Mouse (Mus musculus): ENCODE results near the gene Ggta1.

The Ggta1 gene

GRCm38 (mm10) chr2:35462791-35463281 is at the start of gene Ggta1:
Gene Ggta1, minus strand, starts transcription at chr2:35463231.
- DNase-seq (ENCODE audit: low spot score in 2 of 2): no peak

- no peak for DNase-seq (ENCODE audit: low spot score in 2 of 2)
These were observed 49.2 kb upstream of the Ggta1 start for GRCm38 (mm10) chr2:35512226-35512625.

- no peak for DNase-seq (ENCODE audit: low spot score in 2 of 2)
These were observed 47.9 kb upstream of the Ggta1 start for GRCm38 (mm10) chr2:35510920-35511319.

- DNase-seq (ENCODE audit: low spot score in 2 of 2): no peak
These were observed 46.9 kb upstream of the Ggta1 start for GRCm38 (mm10) chr2:35509888-35510287.

DNA sequence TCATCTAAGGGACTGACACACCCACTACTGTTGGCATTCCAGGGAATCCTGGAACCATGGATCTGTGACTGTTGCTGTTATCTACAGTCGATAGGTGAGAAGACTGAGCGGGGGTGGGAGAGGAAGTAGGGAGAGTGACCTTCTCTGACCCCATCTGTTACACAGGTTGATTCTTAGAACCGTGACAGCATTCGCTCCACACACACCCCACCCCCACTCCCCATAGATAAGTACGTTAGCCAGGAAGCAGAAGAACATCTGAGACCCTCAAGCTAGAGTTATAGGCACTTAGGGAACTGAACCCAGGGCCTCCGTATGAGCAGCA is 46.3 kb upstream of the Ggta1 start:
- no peak for DNase-seq (ENCODE audit: low spot score in 2 of 2)

DNA sequence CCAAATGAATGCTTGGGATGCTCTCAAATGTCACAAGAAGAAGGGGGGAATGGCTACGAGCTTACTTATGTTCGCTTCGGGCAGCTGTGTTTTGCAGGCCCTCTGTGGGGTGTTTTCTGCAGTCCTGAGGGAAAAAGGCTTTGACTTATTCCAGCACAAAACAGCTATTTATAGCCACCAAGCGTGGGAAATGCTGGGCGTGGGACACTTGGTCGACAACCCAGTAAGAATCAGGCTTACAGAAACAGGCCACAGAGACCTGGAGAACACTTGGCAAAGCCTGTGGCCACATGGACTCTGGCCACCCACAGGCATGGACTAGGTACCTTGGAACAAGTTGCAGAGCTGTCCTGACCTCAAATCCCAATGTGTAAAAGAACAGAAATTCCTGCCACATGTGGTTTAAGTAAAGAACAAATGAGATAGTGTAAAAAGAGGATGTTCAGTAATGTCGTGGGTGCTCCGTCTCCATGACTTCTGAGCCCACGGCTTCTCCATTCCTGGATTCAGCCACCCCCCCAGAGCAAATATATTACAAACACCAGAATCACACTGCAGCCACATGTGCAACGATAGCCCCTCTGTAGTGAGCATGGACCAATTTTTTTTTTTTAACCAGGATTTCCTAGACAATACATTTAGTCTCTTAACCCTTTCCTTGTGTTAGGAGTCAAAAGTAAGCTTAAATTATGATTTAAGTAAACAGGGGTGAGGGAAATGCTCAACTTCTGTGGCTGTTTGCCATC is 45.7 kb upstream of the Ggta1 start:
- peak; percentile 47 to 70 for DNase-seq (ENCODE audit: low spot score in 2 of 2)

GRCm38 (mm10) chr2:35507191-35507511 is 44.1 kb upstream of the Ggta1 start:
- DNase-seq (ENCODE audit: low spot score in 2 of 2): peak; percentile 37 to 65

GRCm38 (mm10) chr2:35506311-35507190 is 43.5 kb upstream of the Ggta1 start:
- no peak for DNase-seq (ENCODE audit: low spot score in 2 of 2)

DNA sequence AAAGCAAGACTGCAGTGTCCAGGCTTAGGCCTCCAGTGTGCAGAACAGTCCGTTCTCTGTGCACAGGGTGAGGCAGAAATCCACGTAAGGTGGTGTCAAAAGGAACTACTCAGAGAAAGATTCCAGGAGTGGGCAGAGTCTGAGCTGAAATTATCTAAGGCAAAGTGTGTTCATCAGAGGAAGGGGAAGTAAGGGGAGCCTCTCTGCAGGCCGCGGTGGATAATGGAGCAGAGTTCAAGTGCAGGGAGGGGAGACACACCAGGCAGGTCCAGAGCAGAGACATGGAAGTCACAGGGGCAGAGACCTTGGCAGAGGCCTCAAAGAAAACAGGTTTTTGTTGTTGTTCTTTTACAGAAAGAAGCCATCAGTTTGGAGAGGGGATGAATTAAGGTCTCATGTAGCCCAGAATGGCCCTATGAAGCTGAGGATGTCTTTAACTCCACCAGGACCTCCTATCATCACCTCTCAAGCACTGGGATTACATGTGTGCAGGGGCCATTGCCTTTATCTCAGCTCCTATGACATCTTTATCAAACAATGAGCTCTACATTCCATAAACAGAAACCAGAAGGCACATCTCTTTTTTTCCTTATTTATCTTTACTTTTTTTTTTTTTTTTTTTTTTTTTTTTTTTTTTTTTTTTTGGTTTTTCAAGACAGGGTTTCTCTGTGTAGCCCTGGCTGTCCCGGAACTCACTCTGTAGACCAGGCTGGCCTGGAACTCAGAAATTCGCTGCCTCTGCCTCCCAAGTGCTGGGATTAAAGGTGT is 42.7 kb upstream of the Ggta1 start:
- DNase-seq (ENCODE audit: low spot score in 2 of 2): no peak

DNA sequence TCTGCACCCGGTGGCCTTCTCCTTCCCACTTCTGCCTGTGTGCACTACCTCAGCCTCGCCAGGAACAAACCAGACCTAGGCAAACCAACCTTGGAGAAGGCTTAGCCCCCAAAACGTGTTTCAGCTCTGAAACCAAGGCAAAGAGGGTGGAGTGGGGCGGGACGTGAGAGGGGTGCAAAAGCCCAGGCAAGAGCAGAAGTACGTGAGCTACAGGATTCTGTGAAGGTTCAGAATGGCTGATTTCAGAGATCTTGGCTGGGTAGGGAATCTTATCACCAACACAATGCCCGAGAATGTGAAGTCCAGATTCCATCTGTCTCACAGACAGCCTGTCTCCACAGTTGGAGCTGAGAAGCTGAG is 41.4 kb upstream of the Ggta1 start:
- no peak for DNase-seq (ENCODE audit: low spot score in 2 of 2)

- DNase-seq (ENCODE audit: low spot score in 2 of 2): no peak
These were observed 40.8 kb upstream of the Ggta1 start for GRCm38 (mm10) chr2:35503723-35504416.

DNA sequence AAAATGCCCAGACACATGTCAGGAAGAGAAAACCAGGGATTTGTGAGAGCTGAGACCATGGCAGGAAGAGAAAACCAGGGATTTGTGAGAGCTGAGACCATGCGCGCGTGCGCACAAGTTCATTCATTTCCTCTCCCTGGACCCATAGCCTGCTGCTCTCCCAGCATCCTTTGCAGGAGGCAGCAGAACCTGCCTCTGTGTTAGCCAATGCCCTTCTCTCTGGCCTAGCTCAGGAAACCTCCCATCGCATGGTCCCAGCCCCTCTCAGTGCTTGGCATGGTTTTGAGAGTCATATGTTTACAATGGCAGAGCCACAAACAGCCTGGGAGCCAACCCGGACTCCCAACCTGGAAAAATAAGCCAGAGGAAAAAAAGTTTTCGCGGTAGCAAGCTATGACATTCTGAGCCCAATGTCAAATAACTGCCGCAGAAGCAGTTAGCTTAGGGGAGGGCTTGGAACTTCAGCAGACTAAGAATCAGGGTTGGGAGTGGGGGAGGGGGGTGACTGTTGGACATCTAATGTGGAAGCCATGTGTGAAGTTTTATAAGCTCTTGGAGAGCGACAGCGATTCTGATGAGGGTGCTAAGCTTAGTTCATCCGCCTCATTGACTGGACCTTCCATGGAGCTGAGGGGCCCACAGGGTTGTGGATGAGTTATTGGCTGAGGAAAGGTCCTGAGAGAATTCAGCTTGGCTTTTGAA is 40.1 kb upstream of the Ggta1 start:
- no peak for DNase-seq (ENCODE audit: low spot score in 2 of 2)

DNA sequence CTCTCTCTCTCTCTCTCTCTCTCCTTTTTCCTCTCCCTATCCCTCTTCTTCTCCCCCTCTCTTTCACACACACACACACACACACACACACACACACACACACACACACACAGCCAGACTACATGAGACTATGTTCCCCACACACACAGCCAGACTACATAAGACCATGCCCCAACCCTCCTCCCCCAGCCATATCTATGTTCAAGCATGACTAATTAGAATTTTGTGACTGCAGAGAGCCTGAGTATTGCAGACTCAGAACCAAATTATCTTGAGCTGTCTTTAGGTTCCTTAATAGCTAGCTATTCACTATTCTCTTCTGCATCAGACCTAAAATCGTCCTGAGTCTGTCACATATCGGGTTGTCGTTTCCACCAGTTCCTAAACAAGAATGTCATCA is 39.5 kb upstream of the Ggta1 start:
- DNase-seq (ENCODE audit: low spot score in 2 of 2): no peak

DNA sequence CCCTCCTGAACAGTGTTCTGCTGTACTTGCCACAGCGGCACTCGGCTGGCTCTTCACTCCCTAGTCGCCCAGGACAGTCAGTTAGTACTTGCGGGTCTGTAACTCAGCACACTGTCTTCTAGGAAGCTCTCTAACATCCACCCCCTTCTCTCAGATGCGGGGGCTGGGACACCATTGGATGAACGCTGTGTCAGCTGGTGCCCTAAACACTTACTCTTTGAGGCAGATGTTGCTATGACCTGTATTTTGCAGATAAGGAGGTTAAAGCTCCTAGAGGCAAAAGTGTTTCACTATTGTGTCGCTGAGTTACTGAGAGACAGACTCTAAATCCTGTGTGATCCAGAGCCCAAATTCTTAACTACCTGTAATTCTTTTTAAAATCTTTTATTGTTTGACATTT is 36.4 kb upstream of the Ggta1 start:
- no peak for DNase-seq (ENCODE audit: low spot score in 2 of 2)

GRCm38 (mm10) chr2:35498961-35499360 is 35.9 kb upstream of the Ggta1 start:
- no peak for DNase-seq (ENCODE audit: low spot score in 2 of 2)

DNA sequence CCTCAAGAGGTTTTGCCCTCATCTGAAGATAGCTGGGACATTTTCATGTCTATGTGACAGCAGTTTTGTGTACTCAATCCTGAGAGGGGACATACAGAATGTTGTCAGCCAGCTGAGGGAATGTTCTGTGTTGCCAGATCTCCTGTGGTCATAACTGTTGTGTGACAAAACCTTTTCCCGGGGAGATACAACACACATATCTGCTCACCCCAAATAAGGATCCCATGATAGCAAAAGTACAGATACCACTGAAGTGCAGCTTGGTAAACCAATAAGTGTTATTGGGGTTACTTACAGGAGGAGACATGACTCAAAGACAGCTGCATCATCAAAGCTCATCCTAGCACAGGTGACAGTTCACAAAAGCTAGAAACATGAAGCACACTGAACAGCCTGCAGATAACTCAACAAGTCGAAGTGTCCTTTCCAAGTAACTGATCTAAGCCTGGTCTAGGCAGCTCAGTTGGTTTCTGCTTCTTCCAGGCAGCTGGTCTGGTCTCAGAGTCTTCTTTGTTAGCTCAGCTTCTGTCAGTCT is 34.7 kb upstream of the Ggta1 start:
- no peak for DNase-seq (ENCODE audit: low spot score in 2 of 2)

GRCm38 (mm10) chr2:35496279-35497013 is 33.4 kb upstream of the Ggta1 start:
- DNase-seq (ENCODE audit: low spot score in 2 of 2): no peak

DNA sequence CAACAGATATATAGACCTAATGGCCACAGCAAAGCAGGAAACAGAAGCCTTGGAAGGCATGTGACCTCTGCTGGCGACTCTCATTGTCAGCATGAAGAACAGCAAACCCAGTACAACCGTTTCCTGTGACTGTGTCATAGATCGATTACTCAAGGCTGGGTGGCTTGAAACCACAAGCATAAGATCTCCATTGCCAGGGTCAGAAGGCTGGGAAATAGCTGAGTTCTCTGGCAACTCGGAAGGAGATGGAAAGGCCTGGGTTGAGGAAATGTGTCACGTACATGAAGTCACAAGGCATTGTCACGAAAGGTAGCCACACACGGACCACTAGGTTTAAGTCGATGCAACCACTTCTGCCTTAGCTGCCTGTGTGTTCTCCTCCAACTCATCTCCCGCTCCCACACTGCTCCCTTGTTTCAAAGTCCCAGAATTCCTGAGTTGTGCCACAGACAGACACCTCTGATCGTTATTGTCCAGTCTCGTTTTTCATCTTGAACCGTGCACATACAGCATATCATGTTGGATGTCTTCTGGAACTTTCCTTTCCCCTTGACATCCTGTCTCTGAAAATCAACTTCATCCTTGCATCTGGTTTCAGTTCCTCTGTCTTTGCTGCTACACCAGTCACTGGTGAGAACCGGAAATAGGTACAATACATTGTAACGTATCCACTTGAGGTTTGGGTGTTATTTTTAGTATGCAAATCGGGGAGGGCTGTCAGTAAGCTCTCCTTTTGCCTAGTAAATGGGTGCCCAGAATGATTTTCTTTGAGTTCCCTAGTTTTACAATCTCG is 32.7 kb upstream of the Ggta1 start:
- no peak for DNase-seq (ENCODE audit: low spot score in 2 of 2)

DNA sequence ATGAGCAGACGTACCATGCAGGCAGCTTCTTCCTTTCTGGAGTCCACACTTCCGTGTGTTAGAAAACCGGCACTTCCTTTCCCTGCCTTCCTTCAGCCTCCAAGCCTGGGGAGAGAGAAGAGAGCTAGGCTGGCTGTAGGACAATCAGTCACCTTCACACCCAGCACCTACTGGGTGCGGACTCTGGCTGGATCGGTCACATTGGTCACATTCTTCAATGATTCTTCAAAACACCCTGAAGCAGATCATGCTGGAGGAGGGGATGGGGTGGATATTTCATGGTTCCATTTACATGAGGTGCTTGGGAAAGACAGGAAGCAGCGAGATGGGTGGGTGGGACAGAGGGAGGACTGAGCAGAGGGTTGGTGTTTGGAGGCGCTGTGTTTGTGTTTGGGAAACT is 30.5 kb upstream of the Ggta1 start:
- DNase-seq (ENCODE audit: low spot score in 2 of 2): no peak

All from frontal cortex, postnatal 10 days (tissue).